Mouse (Mus musculus): ENCODE measurements around the gene Sap30l. TPM values are rescaled to one million over a fixed set of nuclear protein-coding genes. Genes with fewer than 3 reads are reported as not detected.

Gene Sap30l
- polyA plus RNA-seq (2014; fragmentation: Illumina TruSeq; extraction: RNeasy Lipid Tissue Mini Kit (QIAGEN cat#74804); ENCODE audit: low read depth, low replicate concordance) = 5.2 TPM

DNA sequence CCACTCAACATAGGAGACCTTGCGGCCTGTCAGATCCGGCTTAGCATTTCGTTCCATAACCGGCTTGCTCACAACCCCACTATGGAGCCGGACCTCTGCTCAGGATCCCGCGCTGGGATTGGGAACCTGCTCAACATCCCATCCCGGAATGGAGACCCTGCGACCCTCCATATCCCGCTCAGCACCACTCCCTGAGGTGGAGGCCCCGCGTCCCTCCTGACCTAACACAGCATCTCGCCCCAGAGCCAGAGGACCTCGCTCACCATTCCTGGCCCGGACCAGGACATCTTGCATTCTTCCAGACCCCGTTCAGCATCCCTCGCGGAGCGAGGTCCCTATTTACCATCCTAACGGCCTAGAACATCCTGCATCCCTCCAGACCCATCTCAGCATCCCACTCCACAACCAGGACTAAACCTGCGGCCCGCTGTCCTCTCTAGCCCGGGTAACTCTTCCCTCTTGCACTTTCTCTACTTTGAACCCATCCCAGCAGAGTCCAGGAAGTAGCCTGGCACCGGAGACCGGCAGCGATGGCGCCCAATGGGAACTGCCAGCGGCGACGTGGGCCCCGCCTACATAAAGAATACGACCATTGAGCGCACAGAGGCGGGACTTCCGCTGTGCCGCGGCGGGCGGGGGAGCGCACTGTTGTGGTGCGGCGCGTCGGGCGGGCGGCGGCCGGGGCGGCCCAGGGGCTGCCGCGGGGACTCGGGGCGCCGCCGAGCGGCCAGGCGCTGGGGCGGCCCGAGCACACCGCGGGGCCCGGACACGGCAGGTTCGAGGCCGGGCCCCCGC is at the start of gene Sap30l:
Gene Sap30l, plus strand, starts transcription at position 667 of the 795 bp plus-strand sequence.

DNA sequence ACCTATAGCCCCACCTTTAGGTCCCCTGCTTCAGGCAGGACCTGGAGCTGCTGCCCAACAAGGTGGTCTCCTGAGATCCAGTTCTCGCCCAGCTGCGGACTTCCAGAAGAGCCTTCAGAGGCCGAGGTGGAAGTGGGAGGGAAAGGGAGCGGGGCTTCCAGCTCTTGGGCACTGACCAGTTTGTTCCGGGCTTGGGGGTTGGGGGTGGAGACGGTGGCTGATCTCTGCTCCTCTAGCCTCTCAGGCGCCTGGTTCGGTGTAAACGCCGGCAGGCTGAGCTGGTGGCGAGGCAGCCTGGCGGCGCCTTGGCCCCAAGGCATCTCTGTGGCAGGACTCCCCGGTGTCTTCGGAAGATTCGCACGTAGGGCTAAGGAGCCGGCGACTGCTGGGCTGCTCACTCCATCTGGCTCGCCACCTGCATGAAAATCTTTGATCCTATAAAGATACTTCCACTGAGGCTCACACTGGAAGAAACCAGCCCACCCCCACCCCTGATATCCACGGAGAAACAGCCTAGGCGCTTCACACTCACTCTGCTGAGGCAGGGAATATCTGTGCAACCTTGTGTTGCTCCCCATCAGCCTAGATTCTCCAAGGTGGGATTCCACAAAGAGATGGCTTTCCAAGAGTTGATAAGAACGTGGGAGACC is 31.2 kb downstream of the Sap30l start, which contains the start of gene Hand1:
Gene Hand1, minus strand, starts transcription at position 267 of the 650 bp plus-strand sequence.

Other genes with a start within 250 kb of the Sap30l start
- 4.8 TPM for gene Galnt10, start 156.2 kb upstream of the Sap30l start, polyA plus RNA-seq (2014; fragmentation: Illumina TruSeq; extraction: RNeasy Lipid Tissue Mini Kit (QIAGEN cat#74804); ENCODE audit: low read depth, low replicate concordance)
- gene Hand1, start 31.2 kb downstream of the Sap30l start, polyA plus RNA-seq (2014; fragmentation: Illumina TruSeq; extraction: RNeasy Lipid Tissue Mini Kit (QIAGEN cat#74804); ENCODE audit: low read depth, low replicate concordance) = 4.2 TPM
- gene Larp1, start 207.4 kb downstream of the Sap30l start, polyA plus RNA-seq (2014; fragmentation: Illumina TruSeq; extraction: RNeasy Lipid Tissue Mini Kit (QIAGEN cat#74804); ENCODE audit: low read depth, low replicate concordance) = 33.1 TPM